Mouse (Mus musculus): ENCODE results near the gene Ccnt1.
"Not testable (repeated sequence)": the region's sequence is repeated elsewhere in the genome, so short reads cannot be mapped to it uniquely, and the experiment has no call there.

Ccnt1 gene

GRCm38 (mm10) chr15:98555881-98556280, 14.8 kb downstream of the Ccnt1 start:
- in situ Hi-C loops (cut with MboI, MseI), result loop anchor here (25.0 kb wide), 1 partner anchor 681 kb away; no protein-coding TSS in a partner anchor

GRCm38 (mm10) chr15:98552758-98553157, 18.0 kb downstream of the Ccnt1 start:
- in situ Hi-C loops (cut with MboI, MseI), result loop anchor here (25.0 kb wide), 1 partner anchor 685 kb away; no protein-coding TSS in a partner anchor

GRCm38 (mm10) chr15:98546843-98547242, 23.9 kb downstream of the Ccnt1 start:
- in situ Hi-C loops (cut with MboI, MseI), result no loop called here

- in situ Hi-C loops (cut with MboI, MseI), result no loop called here
Measured at GRCm38 (mm10) chr15:98545151-98545550, 25.6 kb downstream of the Ccnt1 start.

- in situ Hi-C loops (cut with MboI, MseI), result no loop called here
Measured at GRCm38 (mm10) chr15:98543341-98543740, 27.4 kb downstream of the Ccnt1 start.

GRCm38 (mm10) chr15:98541064-98541463, 29.7 kb downstream of the Ccnt1 start:
- in situ Hi-C loops (cut with MboI, MseI), result no loop called here

GRCm38 (mm10) chr15:98537923-98538322, 32.8 kb downstream of the Ccnt1 start:
- in situ Hi-C loops (cut with MboI, MseI), result loop anchor here (10.0 kb wide), 1 partner anchor 723 kb away; no protein-coding TSS in a partner anchor

- in situ Hi-C loops (cut with MboI, MseI), result loop anchor here (10.0 kb wide), 1 partner anchor 722 kb away; no protein-coding TSS in a partner anchor
Measured at GRCm38 (mm10) chr15:98536828-98537510, 33.8 kb downstream of the Ccnt1 start.

- in situ Hi-C loops (cut with MboI, MseI), result loop anchor here (10.0 kb wide), 1 partner anchor 721 kb away; no protein-coding TSS in a partner anchor
Measured at GRCm38 (mm10) chr15:98535921-98536320, 34.8 kb downstream of the Ccnt1 start.

GRCm38 (mm10) chr15:98533881-98534627, 36.7 kb downstream of the Ccnt1 start, which contains the start of gene Kansl2:
Gene Kansl2 (minus strand): TSS chr15:98534264.
- in situ Hi-C loops (cut with MboI, MseI), result loop anchor here (10.0 kb wide), 1 partner anchor 719 kb away; no protein-coding TSS in a partner anchor

- in situ Hi-C loops (cut with MboI, MseI), result loop anchor here (10.0 kb wide), 1 partner anchor 718 kb away; no protein-coding TSS in a partner anchor
Measured at GRCm38 (mm10) chr15:98533035-98533531, 37.6 kb downstream of the Ccnt1 start.

GRCm38 (mm10) chr15:98532281-98532680, 38.4 kb downstream of the Ccnt1 start:
- in situ Hi-C loops (cut with MboI, MseI), result loop anchor here (10.0 kb wide), 1 partner anchor 717 kb away; no protein-coding TSS in a partner anchor

GRCm38 (mm10) chr15:98528066-98528563, 42.6 kb downstream of the Ccnt1 start:
- in situ Hi-C loops (cut with MboI, MseI), result no loop called here

GRCm38 (mm10) chr15:98527056-98527771, 43.5 kb downstream of the Ccnt1 start:
- in situ Hi-C loops (cut with MboI, MseI), result no loop called here

GRCm38 (mm10) chr15:98526057-98526456, 44.7 kb downstream of the Ccnt1 start:
- in situ Hi-C loops (cut with MboI, MseI), result no loop called here

GRCm38 (mm10) chr15:98521245-98521644, 49.5 kb downstream of the Ccnt1 start:
- in situ Hi-C loops (cut with MboI, MseI), result no loop called here

- in situ Hi-C loops (cut with MboI, MseI), result no loop called here
Measured at GRCm38 (mm10) chr15:98517380-98518355, 53.1 kb downstream of the Ccnt1 start.

GRCm38 (mm10) chr15:98514845-98515244, 55.9 kb downstream of the Ccnt1 start:
- in situ Hi-C loops (cut with MboI, MseI), result not testable (repeated sequence)

GRCm38 (mm10) chr15:98514146-98514545, 56.6 kb downstream of the Ccnt1 start:
- in situ Hi-C loops (cut with MboI, MseI), result no loop called here

GRCm38 (mm10) chr15:98513676-98514075, 57.0 kb downstream of the Ccnt1 start:
- in situ Hi-C loops (cut with MboI, MseI), result not testable (repeated sequence)
